Mouse (Mus musculus) forelimb bud, embryonic 11.5 days (tissue): ENCODE measurements around the gene Cyp46a1.
A peak's percentile ranks its signal among the peaks of the same experiment; 100 is the strongest.

Experiments used
- DNase-seq: peaks from one replicate; pipeline ENCODE4 v3.0.0-alpha.2; 2012; ENCODE audit warnings: low read depth, low spot score

Gene Cyp46a1

GRCm38 (mm10) chr12:108399191-108399590, 65.0 kb downstream of the Cyp46a1 start:
- no peak for DNase-seq

- no peak for DNase-seq
These were observed 66.8 kb downstream of the Cyp46a1 start for GRCm38 (mm10) chr12:108400951-108401350.

GRCm38 (mm10) chr12:108403957-108404356, 69.8 kb downstream of the Cyp46a1 start:
- DNase-seq: peak; percentile 39

DNA sequence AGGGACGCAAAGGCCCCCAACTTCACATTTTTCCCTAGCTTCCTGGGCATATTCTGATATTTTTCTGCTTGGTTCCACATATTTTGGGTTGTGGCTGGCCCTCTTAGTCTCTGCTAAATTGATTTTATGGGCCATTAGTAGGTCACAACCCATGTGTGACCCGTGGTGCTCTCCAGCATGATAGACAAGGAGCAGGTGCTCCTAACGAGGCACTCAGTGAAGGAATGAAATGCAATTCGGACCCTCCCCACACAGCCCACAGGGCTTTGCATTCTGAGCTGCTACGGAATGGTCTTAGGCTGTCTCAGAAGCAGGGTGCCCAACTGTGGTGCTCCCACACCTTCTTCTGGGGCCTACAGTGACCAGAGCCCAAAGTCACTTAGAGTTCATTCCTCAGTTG, 74.9 kb downstream of the Cyp46a1 start:
- peak; percentile 27 for DNase-seq

- no peak for DNase-seq
These were observed 76.4 kb downstream of the Cyp46a1 start for GRCm38 (mm10) chr12:108410416-108411208.
